Mouse (Mus musculus) megakaryocyte, adult 5-6 weeks (primary cell): ENCODE measurements around the gene Ift52. TPM values are rescaled to one million over a fixed set of nuclear protein-coding genes. Genes with fewer than 3 reads are reported as not detected.
A peak's percentile ranks its signal among the peaks of the same experiment; 100 is the strongest.

Experiments used
- ATAC-seq: 2 replicates; pipeline ENCODE4 v1.8.0; 2016; ENCODE audit warnings: mild to moderate bottlenecking, inconsistent platforms; ENCODE audit not compliant: poor library complexity, severe bottlenecking
- total RNA-seq, 2 experiments: library from RNA; stranded (forward) in 1 of 2; stranded (reverse) in 1 of 2; fragments of 153-499, 151-499 nt in 1 of 2; fragments of 221-1000, 200-1000 nt in 1 of 2; gene quantifications; 2 replicates each; pipeline versions ENCODE4 v1.2.3 to v1.2.4; 2015 to 2017

Gene Ift52
- 23.9 and 28.0 TPM in 2 replicates for total RNA-seq (2015)
- 11.9 and 17.2 TPM in 2 replicates for total RNA-seq (2017)

DNA sequence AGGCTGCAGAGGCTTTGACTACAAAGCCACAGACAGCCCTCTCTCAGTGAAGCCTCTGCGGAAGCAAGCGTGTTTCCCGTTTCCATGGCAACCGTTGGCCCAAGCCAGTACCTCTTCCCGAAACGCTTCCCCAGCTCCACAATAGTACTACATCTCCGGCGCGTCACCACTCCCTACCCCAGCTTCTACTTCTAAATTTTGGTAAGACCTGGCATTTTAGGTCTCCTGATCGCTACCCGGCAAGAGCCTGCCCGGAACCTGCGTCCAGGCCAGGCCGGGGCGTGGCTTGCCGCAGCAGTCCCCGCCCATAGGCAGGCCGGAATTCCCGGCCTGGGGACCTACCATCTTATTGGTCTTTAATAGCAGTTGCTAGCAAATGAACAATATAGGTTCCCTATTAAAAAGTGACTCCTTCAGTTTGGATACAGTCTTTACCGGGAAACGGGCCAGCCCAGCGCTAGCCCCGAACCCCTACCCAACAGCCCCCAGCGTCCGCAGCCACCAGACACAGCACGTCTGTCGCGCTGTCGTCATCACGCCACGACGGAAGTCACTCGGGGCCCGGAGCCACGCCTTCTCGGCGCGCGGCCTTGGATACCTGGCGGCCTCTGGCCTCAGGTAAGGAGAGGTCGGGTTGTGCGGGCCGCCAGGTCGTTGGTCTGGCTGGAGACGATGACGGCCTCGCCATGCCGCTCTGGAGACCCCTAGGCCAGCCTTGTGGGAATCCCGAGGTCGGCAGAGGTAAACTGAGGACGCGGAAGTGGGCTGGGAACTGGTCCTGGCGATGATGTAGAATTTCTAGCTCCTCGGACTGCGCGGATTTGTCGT lies at the start of gene Ift52:
TSS of gene Ift52 (plus strand) at position 439 of the 828 bp plus-strand sequence.
- ATAC-seq: peak; percentile 97

DNA sequence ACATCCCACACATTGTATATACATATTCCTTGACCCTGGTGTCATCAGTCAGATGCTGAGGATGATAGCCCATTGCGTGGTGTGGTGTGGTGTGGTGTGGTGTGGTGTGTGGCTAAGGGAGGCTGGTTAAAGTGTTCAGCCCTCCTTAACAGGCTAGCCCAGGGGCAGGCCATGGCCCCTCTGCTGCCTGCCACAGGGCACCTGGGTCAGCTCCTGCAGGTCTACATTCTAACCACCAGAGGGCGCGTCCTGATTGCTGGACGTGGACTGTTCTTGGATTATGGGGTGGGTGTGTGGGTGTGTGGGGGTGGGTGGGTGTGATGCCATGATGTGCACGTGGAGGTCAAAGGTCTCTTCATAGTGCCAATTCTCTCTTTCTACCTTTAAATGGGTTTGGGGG lies 48.8 kb upstream of the Ift52 start:
- ATAC-seq: peak; percentile 74

DNA sequence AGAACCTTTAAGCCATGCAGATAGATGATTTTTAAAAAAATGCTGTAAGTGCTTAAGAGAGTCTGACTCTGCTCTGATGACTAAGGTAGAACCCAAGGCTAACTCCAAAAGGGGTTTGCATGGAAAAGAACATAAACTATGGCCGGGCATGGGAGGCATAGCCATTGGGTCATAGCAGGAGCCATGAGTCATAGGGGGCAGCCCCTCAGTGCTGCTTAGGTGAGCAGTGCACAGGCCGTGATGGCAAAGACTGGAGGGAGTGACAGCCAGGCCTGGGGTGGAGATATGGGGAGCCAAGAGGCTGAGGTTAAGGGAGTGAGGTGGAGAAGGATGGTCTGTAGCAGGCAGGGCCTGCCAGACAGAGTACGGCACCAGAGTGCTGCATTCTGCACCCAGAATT lies 48.1 kb upstream of the Ift52 start:
- no peak for ATAC-seq

DNA sequence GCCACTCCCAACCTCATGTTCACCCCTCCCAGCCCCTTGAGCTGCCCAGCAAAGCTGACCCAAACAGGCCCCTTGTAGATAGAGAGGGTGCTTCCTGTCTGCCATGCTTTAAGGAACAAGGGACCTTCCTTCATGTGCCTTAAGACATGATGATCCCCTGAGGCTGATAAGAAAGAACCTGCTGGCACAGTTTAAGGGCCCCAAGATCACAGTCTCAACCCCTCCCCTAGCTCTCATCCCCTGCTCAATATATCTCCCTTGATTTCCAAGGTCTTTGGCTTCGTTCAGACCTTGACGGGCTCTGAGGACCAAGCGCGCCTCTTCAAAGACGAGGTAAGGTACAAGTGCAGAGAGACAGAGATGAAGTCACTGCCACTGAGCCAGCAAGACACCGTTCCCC lies 46.3 kb upstream of the Ift52 start:
- no peak for ATAC-seq

DNA sequence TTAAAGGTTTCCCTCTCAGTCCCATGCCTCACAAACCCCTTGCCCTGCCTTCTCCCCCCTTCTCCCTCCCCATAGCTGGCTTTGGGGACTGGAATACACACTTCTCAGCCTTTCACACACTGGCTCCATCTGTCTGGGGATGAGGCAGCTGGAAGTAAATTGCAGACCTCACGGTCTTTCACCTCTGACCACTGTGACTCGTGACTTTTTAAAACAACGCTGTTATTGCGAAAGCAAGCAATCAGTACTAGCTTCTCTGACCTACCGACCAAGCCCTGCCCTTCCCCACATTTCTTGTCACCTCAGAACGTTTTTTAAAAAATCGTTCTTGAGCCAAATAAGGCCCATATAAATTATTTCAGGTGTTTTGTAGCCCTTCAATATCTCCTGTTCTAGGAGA lies 44.4 kb upstream of the Ift52 start:
- peak; percentile 73 for ATAC-seq

DNA sequence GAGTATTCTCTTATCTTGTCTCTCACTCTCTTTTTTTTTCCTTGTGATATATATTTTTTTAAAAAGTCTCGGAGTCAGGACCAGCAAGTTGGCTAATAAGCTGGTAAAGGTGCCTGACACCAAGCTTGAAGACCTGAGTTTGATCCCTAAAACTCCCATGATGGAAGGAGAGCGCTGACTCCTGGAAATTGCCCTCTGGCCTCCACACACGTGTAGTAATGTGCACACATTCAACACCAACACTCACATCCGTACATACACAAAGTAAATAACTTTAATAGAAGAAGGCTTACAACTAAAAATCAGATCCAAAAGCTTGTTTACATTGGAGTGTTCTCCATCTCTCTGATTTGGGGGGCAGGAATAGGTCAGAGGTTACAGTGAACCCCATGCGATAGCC lies 43.9 kb upstream of the Ift52 start:
- ATAC-seq: no peak

DNA sequence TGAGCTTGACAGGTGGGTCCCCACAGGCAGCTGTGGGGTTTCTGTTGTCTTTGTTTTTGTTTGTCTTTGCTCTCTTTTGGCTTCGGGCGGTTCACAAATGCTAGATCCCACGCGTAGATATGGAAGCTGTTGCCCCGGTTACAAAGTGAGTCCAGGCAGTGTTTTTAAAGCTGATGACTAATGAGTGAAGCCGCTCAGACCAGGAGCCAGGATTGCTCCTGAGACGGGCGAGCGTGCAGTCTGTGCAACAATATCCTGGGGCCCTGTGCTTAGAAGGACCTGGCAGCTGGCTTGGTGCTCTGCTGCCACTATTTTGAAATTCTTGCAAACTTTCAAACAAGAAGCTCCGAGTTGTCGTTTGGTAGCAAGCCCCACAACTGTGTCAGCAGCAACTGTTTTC lies 43.5 kb upstream of the Ift52 start:
- ATAC-seq: no peak

DNA sequence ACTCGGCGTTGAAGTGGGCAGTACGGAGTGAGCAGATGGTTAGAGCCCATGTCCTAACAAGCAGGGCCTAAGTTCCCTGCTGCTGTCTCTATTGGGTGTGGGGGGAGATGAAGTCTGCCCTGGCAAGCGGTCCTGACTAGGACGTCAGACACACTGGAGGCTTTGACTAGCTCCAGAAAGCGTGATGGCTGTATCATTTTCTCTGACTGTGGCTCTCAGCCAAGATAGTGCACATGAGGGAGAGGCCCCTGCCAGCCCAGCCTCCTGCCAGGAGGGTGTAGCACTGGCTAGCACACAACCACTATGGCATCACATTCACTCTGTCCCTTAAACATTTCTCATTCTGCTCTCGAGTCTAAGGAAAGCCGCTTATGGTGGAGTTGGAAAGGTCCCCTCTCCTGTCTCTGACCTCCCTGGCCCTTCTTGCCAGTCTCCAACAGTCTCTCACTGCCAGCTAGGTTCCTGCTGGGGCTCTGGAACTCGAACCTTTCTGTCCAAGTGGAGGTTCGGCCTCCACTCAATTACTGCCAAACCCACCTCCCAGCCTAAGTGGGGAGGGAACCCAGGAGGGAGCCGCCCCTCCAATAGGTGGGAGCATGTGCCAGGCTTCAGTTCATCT lies 41.9 kb upstream of the Ift52 start:
- ATAC-seq: no peak

DNA sequence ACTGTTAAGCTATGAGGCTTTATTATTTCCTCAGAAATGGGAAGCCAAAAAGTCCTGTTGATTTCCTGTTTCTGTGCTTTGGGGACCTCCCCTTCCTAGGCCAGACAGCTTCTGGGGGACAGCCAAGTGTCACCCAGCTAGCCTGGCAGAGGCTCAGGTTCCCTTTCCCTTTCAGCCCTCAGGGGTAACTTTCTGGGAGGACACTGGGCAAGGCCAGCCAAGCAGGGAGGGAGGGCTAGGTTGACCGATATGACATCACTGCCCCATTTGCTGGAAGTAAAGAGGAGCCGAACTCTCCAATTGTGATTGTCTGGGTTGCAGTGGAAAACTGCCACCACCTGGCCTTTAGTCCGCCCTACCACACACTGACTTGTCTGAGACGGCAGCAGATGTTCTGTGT lies 41.2 kb upstream of the Ift52 start:
- peak; percentile 41 for ATAC-seq

DNA sequence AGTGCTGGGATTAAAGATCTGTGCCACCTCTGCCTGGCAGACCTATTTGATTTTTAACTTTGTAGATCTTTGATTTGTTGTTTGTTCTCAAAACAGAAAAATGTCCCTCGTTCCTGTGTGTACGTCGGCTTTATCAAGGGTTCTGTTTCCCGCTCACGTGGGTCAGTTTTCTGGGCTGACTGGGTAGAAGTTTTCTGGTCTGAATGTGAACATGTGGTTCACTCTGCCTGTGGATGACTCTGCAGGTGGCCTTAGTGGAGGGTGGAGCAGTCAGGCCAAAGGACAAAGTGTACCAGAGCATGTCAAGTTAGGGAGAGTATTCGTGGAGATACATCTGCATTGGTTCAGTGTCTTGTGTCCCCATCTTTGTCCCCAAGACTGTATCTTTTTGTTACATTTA lies 32.8 kb upstream of the Ift52 start:
- ATAC-seq: no peak

DNA sequence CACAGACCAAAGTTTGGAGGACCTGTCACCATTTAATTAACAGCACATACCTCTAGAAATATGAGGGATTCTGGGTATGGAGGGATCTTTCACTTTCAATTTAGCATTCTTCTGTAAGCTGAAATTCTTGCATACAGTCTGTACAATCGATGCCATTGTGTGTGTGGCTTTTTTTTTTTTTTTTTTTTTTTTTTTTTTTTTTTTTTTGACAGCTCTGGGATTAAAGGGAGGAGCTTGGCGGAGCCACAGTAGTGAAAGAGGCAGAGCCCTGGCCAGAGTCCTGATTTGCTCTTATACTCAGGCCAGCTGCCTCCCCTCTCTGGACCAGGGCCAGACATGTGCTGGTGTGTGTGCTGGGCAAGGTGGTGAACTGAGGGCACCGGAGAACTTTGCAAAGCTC lies 31.2 kb upstream of the Ift52 start:
- ATAC-seq: no peak

DNA sequence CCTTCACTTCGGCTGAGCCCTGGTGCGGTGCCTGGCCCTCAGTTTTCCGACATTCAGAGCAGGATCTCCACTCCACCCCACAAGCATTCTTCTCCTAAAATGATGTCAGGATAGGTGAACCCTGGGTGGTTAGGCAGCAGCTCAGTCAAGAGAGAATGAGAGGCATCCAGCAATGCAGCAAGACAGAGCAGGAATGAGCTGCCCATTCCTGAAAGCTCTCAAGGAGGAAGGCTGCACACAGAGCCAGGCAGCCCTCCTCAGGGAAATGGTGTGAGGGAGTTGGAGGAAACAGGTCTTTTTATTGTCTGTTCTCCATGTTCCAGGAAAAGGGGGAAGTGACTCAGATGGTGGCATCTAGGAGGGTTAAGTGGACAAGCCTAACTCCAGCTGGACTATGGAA lies 30.4 kb upstream of the Ift52 start:
- no peak for ATAC-seq

DNA sequence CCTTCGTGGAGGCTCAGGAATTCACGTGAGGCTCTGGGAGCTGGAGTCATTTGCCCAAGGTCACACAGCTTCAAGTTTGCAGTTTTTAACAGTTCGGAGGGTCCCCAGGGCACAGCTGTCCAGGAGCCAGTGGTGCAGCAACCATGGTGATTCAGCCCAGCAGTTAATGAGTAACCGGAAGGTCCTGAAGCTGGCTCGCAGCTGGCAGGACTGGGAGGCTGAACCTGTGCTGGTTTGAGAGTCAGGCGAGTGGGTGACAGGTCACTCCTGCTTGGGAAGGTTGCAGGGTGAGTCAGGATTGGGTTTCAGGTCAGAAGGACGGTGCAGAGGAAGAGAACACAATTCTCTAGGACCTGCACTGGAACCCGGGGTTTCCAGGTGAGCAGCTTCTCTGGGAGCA lies 29.9 kb upstream of the Ift52 start, which contains the start of gene Sgk2:
TSS of gene Sgk2 (plus strand) at position 113 of the 400 bp plus-strand sequence.
- no peak for ATAC-seq

DNA sequence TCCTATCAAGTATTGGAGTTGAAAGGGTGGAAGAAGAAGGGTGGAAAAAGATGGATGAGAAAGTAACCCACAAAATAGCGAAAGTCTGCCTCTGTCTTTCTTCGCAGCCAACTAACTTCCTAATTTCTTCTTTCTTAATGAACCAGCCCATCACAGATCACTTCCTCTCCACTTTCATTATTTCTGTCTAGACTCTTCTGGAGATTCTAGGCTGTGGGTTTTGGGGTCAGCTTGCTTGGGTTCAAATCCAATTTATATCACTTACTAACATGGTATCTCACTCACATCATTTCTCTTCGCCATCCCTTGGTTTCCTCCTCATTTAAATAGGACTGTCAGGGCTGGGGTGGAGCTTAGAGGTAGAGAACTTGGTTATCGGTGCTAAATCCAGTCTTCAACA lies 28.9 kb upstream of the Ift52 start:
- ATAC-seq: peak; percentile 51; the same call in 1 of the 2 replicates

DNA sequence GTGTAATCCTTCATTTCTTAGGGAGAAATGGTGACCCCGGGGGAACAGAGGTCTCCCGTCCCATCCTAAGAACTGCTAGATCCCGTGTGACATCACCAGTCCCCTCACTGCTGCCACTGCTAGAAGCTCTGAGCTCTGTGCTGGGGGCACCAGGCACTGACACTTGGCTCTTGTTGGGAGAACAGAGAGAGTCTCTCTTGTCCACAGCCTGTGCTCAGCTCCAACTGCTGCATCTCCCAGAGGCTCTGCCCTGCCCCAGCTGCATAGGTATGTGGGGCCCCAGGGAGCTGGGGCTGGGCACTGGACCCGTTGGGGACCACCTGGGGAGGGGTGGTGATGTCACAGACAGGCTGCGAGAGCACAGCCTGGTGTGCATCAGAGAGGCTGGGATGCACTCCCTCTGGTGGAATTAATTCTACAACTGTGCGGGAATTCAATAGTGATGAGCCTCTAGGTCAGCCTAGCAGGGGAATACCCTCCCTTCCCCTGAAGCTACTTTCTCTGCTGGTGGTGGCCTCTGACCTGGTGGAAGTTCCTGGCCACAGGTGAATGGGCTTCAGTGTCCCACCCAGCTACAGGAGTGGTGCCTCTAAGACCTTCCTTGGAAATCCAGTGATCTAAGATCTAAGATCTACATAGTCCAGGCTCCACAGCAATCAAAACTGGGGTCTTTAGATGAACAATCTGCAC lies 25.6 kb upstream of the Ift52 start:
- no peak for ATAC-seq

DNA sequence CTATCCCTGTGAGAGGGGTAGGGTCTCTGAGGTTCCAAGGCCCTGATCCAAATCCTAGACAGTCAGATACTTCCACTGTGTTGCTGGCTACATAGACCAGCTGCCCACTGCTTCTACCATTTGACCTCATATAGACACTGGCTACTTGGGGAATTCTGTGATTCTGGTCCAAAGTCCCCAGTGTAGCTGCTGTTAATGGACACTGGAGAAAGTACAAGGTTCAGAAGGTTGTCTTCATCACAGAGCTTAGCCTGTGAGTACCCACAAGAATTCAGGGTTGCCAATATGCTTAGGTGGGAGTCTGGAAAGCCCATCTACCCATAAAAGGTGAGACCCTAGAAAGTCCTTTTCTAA lies 25.1 kb upstream of the Ift52 start:
- ATAC-seq: no peak

DNA sequence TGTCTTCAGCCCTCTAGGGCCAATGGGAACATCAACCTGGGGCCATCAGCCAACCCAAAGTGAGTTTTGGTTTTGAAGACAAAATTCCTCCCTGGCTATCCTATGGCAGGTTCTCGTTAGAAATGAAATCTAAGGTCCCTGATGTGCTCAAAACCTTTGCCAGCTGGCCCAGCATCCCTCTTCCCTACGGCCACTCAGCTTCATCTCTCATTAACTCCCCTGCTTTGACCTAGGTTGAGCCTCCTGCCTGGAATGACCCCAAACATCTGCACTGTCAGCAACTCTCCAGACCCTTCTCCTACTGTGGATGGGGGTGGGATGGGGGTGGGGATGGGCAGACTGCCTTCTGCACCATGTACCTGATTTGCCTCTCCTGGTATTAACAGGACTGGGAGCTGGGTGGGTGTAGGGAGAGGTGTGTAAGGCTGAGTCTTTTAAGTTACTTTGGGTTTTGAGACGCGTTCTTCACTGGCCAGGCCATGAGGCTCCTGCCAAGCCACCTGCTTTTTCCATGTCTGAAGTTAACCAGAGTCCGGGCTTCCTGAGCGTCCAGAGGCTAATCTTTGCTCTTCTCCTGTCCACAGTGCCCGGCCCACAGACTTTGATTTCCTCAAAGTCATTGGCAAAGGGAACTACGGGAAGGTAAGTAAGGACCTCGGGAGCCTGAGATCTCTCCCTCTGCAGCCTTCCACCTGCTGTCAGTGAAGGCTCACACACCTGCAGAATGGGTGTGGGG lies 23.1 kb upstream of the Ift52 start:
- no peak for ATAC-seq

DNA sequence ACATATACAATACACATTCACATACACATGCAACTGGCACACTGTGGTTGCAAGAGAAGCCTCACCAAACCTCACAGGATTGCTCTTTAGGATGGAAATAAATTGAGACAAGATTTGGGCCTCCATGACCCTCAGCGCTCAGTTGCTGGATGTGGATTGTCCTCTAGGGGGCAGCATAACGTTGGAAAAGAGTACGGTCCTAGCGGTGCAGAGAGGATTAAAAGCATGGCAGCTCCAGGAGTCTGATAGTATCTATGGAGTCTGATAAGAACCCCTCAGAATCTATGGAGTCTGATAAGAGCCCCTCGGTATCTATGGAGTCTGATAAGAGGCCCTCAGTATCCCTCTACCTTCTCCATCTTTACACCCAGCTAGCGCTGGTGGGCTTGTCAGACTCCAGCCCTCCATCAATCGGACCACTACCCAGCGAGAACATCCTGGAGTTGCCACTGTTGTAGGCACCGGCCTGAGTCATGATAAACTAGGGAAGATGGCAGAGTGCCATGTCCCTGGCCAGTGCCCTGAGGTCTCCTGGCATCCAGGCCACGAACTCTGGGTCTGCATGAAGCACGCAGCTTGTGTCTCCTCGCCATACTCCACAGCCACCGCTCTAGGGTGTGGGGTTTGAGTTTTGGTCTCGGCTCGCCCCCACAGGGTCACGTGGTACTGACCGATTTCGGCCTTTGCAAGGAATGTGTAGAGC lies 18.5 kb upstream of the Ift52 start:
- ATAC-seq: peak; percentile 81

DNA sequence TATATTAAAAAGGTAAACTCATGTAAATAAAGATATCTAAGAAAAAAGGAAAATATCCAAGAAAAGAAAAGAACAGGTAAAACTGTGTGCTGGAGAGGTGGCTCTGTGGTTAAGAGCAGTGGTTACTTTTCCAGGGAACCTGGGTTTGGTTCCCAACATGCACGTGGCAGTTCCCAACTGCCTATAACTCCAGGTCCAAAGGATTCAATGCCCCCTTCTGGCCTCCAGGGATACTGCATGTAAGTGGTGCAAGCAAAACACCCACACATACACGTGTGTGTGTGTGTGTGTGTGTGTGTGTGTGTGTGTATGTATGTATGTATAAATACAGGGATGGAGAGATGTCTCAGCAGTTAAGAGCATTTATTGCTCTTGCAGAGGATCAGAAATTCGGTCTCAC lies 17.4 kb upstream of the Ift52 start:
- ATAC-seq: peak; percentile 68

DNA sequence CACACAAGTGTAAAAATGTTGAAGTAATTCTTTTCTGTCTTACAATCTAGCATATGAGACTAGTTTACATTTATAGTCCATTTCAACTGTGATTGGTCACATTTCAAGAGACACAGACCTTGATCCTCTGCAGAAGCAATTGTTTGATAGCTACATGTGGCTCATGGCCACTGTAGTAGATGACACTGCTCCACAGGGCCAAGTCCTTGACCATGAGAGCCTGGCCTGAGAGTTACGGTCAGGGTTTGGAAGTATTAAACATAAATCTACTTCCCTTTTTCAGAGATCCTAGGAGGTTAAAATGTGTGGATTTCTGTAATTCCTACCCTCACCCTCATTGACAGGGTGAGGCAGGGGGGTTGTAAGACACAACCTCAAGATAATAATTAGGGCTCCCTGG lies 16.1 kb upstream of the Ift52 start:
- ATAC-seq: no peak

DNA sequence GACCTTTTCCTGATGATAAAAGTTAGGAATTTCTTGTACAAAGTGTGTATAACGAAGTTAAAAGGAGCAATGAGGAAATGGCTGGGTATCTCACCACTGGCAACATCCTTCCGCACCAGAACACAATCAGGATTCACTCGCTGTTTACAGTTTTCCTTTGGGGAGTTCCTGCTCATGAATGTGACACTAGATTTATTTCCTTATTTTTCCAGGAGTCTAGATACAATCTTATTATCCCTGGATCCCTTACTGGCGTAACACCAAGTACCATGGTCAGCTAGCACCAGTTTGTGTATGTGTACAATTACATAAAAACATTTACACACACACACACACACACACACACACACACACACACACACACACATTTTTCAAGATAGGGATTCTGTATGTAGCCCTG lies 9.9 kb upstream of the Ift52 start:
- no peak for ATAC-seq
